In genomic region chr19:5106074-5106473, GRCm38 (mm10) we compare ENCODE assay signal across 8 mouse cellular contexts. TPM values are rescaled to one million over a fixed set of nuclear protein-coding genes. Genes with fewer than 3 reads are reported as not detected.
DNase-seq lines count a peak whose midpoint lies in the region; ATAC-seq and TF ChIP-seq lines count a peak whose summit lies in the region.

No protein-coding gene starts in this region.

- 0 out of 2 replicates have a peak, but pooled peaks have one; percentile 6 for ATAC-seq in erythroid progenitor cell, adult 5-6 weeks (replicated peaks; ENCODE audit: low FRiP score, poor library complexity, severe bottlenecking)

- no peaks in the 10 kb centered on the region for H3K9me3 ChIP-seq in midbrain, embryonic 10.5 days (replicated peaks)

- H3K4me1 ChIP-seq in lung, adult 2 months (ENCODE audit: control insufficient read depth, insufficient read depth, low read length) = peaks cover 6% of the 10 kb centered on the region
- peaks cover 32% of the 10 kb centered on the region for H3K4me1 ChIP-seq in midbrain, embryonic 10.5 days

- H3K4me3 ChIP-seq in lung, adult 2 months (replicated peaks; ENCODE audit: extremely low read depth, low read depth, low read length) = peak overlapping the region; percentile 99
- peak overlapping the region; percentile 88 for H3K4me3 ChIP-seq in midbrain, embryonic 10.5 days

- no peak for TF ChIP-seq CTCF in lung, adult 2 months (IDR thresholded peaks at IDR 0.05; ENCODE audit: insufficient read depth, low read length)

- H3K36me3 ChIP-seq in midbrain, embryonic 10.5 days = peaks cover 78% of the 10 kb centered on the region

- no peaks in the 10 kb centered on the region for H3K27me3 ChIP-seq in midbrain, embryonic 10.5 days (ENCODE audit: low read depth, poor library complexity, severe bottlenecking)

- no peak for DNase-seq in lung, adult 2 months
- no peak for DNase-seq in lung, adult 18-20 months
- peak; percentile 60 for DNase-seq in kidney, adult 18-20 months
- DNase-seq in midbrain, embryonic 10.5 days (ENCODE audit: low spot score) = no peak
- DNase-seq in right cerebral cortex, postnatal 25 days = no peak
- DNase-seq in thymus, postnatal 14 days = no peak
- DNase-seq in spleen, adult 18-20 months = no peak

- peak overlapping the region; percentile 97 for H3K27ac ChIP-seq in midbrain, embryonic 10.5 days (replicated peaks)

- under 1% methylated on average over 9 of the region's 9 CpGs for WGBS in lung, adult 2 months
- 30% methylated on average over 9 of the region's 9 CpGs for WGBS in midbrain, embryonic 10.5 days

- no peak for TF ChIP-seq POLR2A in lung, adult 2 months (IDR thresholded peaks at IDR 0.05; ENCODE audit: borderline replicate concordance, extremely low read depth, low read depth, low read length)

RNA-seq across cellular contexts. Expression of gene Rab1b, which starts 0.8 kb away (rescaled TPM):
- polyA plus RNA-seq in lung, adult 2 months (2012; rRNA removed) = 213 and 232 TPM in 2 replicates
- 12.2 and 13.7 TPM in 2 replicates for total RNA-seq in erythroid progenitor cell, adult 5-6 weeks (2015; ENCODE audit: low replicate concordance)
- total RNA-seq in erythroid progenitor cell, adult 5-6 weeks (2017; ENCODE audit: low replicate concordance) = 20.5 and 23.3 TPM in 2 replicates
- polyA plus RNA-seq in midbrain, embryonic 10.5 days (2016; fragmentation: Nextera tagmentation; extraction: Ambion mirVana) = 267 and 280 TPM in 2 replicates

RNA-seq across cellular contexts. Expression of gene Cnih2, which starts 7.8 kb away (rescaled TPM):
- 1.2 and 1.3 TPM in 2 replicates for polyA plus RNA-seq in lung, adult 2 months (2012; rRNA removed)
- not detected in 2 replicates for total RNA-seq in erythroid progenitor cell, adult 5-6 weeks (2015; ENCODE audit: low replicate concordance)
- 0.39 TPM in 1 of 2 replicates, not detected in the other for total RNA-seq in erythroid progenitor cell, adult 5-6 weeks (2017; ENCODE audit: low replicate concordance)
- polyA plus RNA-seq in midbrain, embryonic 10.5 days (2016; fragmentation: Nextera tagmentation; extraction: Ambion mirVana) = 42.2 and 72.4 TPM in 2 replicates

RNA-seq across cellular contexts. Expression of gene Klc2, which starts 12.3 kb away (rescaled TPM):
- polyA plus RNA-seq in lung, adult 2 months (2012; rRNA removed) = 35.5 and 47.3 TPM in 2 replicates
- 10.5 TPM in 1 of 2 replicates, not detected in the other for total RNA-seq in erythroid progenitor cell, adult 5-6 weeks (2015; ENCODE audit: low replicate concordance)
- total RNA-seq in erythroid progenitor cell, adult 5-6 weeks (2017; ENCODE audit: low replicate concordance) = 0.90 TPM in 1 of 2 replicates, not detected in the other
- polyA plus RNA-seq in midbrain, embryonic 10.5 days (2016; fragmentation: Nextera tagmentation; extraction: Ambion mirVana) = 31.1 and 40.7 TPM in 2 replicates

RNA-seq across cellular contexts. Expression of gene Yif1a, which starts 17.7 kb away (rescaled TPM):
- polyA plus RNA-seq in lung, adult 2 months (2012; rRNA removed) = 154 and 165 TPM in 2 replicates
- total RNA-seq in erythroid progenitor cell, adult 5-6 weeks (2015; ENCODE audit: low replicate concordance) = 5.0 and 10.8 TPM in 2 replicates
- 6.2 TPM in 1 of 2 replicates, not detected in the other for total RNA-seq in erythroid progenitor cell, adult 5-6 weeks (2017; ENCODE audit: low replicate concordance)
- polyA plus RNA-seq in midbrain, embryonic 10.5 days (2016; fragmentation: Nextera tagmentation; extraction: Ambion mirVana) = 85.1 and 90.7 TPM in 2 replicates

RNA-seq across cellular contexts. Expression of gene Tmem151a, which starts 20.7 kb away (rescaled TPM):
- polyA plus RNA-seq in lung, adult 2 months (2012; rRNA removed) = 10.7 and 11.8 TPM in 2 replicates
- total RNA-seq in erythroid progenitor cell, adult 5-6 weeks (2015; ENCODE audit: low replicate concordance) = not detected in 2 replicates
- total RNA-seq in erythroid progenitor cell, adult 5-6 weeks (2017; ENCODE audit: low replicate concordance) = not detected in 2 replicates
- 0.97 and 1.0 TPM in 2 replicates for polyA plus RNA-seq in midbrain, embryonic 10.5 days (2016; fragmentation: Nextera tagmentation; extraction: Ambion mirVana)

Comparison
In these comparisons a context has a peak if more than half of its experiments do, and no peak if none do; other contexts are left out.
1. RNA of gene Cnih2, which starts 7.8 kb away (polyA plus RNA-seq): 42.2 to 72.4 TPM in midbrain, embryonic 10.5 days; 1.2 to 1.3 TPM in lung, adult 2 months; every median in the first group is over 10 times any median in the second.